Mouse (Mus musculus): ENCODE measurements around the gene Gm10382.
"Not testable (repeated sequence)": the region's sequence is repeated elsewhere in the genome, so short reads cannot be mapped to it uniquely, and the experiment has no call there.

Gm10382 gene

GRCm38 (mm10) chr5:125393622-125394603 is 4.8 kb downstream of the Gm10382 start:
- DNase-seq (ENCODE audit: low spot score) = peak; percentile 94

GRCm38 (mm10) chr5:125395008-125395407 is 5.9 kb downstream of the Gm10382 start:
- no peak for DNase-seq (ENCODE audit: low spot score)

DNA sequence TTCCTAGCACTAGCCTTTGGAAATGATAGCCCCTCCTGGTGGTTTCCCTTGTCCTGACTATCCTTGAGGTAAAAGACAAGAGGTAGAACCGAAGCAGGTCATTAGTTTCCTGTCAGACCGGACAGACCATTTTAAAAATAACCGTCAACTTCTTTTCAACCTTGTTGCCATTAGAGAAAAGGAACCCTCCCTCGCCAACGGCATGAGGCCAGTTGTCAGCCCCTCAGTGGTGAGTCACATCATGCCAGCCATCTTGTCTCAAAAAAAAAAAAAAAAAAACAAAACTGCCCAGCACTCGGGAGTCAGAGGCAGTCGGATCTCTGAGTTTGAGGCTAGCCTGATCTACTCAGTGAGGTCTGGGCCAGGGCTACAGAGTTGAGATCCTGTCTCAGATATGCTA is 11.8 kb downstream of the Gm10382 start:
- DNase-seq (ENCODE audit: low spot score) = peak; percentile 39

DNA sequence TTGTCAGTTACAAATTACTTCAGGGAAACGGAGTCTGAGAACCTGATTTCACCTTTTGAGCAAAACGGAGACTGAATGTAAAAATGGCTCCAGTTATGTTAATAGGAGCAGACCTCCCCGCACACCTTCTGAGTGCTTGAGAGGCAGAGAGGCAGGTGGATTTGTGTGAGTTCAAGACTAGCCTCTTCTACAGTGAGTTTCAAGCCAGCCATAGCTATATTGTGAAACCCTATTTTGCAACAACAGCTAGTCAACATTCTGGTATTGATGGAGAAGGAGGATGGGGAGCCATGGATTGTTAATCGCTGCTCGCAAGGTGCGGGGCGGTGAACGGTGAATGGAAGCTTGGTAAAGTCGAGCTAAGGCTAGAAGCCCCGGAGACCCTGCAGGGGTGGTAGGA is 13.4 kb downstream of the Gm10382 start:
- DNase-seq (ENCODE audit: low spot score) = no peak

DNA sequence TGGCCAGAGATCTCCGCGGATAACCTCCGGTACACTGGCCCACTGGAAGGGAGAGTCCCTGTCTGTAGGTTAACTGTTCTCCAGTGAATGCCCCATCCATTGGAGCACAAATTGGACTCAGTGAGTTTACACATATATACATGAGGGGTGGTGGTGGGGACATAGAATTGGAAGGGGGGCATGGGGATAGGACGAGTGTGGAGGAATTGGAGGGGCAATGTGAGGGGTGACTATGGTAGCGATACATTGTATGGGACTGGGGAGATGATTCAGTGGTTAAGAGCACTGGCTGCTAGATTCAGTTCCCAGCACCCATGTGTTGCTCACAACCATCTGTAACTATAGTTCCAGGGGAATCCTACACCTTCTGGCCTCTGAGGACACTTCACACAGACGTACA is 13.9 kb downstream of the Gm10382 start:
- no peak for DNase-seq (ENCODE audit: low spot score)

DNA sequence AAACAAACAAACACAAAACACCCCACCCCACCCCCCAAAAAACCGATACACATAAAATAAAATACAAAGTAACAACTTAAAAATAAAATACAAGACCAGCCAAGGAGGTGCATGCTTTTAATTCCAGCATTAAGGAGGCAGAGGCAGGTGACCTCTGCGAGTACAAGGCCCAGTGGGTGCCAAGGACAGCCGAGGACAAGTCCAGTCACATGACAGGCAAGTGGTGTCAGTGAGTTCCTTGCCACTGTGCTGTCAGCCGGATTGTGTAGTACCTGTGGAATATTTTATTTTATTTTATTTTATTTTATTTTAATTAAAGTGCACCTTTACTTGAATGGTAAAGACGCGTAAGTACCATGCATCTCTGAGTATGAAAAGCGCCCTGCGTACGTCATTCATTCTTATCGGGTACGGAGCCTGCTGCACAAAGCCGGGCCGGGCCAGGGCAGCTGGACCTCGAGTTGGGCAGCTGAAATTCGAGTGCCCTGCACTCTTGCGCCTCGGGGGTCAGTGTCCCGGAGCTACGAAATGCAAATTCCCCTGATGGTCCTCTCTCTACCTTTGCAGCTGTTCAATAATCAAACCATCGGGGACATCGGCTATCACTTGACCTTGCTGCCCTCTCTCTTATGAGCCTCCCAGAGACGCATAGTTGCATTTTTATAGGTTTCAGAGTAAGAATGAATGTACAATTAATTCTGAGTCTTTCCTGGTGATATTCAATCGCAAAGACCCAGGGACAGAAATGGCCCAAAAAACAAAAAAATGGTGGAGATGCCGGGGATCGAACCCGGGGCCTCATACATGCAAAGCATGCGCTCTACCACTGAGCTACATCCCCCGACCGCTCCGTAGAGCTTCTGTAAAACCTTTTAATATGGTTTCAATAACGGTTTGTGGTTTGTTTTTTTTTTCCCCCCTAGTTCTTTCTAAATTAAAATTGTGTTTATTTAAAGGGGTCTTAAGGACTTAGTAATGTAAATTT is 14.7 kb downstream of the Gm10382 start:
- DNase-seq (ENCODE audit: low spot score) = peak; percentile 88

GRCm38 (mm10) chr5:125404536-125404902 is 15.4 kb downstream of the Gm10382 start:
- peak; percentile 59 for DNase-seq (ENCODE audit: low spot score)

DNA sequence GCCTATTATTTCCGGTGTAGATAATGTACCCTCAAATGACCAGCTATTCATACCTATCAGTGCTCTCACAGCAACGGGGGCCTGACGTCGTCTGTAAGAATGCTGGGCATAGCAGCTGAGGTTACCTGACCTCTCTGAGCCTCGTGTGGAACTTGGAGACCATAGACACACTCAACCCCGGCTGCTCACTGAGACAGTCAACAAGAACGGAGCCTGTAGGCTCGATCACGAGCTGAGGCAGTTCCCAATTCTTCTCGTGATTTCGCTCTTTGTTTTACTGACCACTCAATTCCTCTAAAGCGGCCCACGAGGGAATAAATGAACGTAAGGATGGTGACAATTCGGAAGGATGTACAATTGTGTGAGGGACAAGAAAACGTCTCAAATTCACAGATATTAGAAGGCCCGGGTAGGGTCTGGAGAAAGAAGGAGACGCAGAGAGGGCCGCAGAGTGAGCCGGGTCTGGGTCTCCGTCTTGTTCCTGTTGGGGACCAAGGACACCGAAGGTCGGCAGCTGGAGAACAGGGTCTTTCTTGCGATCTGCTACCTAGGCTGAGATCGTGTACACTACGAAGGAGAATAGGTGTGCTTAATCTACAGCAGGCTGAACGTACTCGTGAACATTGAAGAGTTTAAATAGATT is 15.9 kb downstream of the Gm10382 start:
- peak; percentile 87 for DNase-seq (ENCODE audit: low spot score)

DNA sequence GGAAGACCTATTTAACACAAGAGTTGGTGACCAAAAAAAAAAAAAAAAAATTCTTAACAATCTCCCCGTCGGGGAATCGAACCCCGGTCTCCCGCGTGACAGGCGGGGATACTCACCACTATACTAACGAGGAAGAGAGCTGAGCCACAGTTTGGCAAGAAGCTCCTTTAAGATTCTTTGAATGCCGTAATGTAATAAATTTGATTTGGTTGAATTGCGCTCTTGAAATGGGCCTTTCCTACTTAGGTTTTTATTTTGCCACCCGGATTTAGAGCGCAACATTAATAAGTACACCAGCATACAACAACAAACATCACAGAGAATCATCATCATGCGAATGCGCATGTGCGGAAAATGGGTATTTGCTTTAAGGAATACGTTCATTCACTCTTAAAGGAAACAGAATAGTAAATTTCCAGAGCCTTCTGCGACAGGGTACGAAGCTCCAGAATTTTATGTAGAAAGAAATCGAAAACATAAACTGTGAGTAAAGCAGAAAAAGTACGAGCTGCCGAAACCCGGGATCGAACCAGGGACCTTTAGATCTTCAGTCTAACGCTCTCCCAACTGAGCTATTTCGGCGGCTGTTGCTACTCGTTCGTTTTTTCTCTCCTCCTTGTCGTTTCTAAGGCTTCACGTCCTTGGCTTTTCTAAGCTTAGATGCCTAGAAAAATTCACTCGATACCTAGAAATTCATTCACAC is 16.6 kb downstream of the Gm10382 start:
- DNase-seq (ENCODE audit: low spot score) = peak; percentile 93

DNA sequence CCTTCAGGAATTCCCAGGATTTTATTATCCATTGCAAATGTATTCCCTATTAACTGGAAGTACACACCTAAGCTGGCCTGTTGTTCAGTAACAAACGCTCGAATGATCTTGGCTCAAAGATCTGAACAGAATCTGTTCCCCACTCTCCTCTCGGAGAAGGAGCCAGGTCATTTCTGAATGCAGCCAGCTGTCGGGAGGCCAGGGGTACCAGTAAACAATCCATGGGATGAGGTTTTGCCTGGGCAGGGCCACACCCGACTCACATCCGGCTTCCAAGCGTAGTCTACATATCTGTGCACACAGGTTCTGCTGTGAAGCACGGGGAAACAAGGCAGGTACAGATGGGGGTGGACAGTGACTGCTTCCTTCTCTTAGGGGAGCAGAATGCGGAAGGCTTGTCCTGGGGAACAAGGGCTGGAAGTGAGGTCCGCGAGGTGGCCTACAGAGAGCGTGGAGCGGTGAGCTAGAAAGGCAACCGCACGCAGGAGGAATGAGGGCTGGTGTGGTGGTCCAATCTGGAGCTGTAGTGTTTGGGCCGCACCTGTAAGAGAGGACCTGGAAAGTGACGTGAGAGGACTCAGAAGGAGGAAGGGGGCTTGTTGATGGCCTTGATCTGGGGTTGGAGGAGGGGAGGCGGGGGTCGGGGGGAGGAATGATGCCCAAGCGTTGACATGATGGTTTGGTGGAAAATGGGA is 17.3 kb downstream of the Gm10382 start:
- DNase-seq (ENCODE audit: low spot score) = peak; percentile 64

- DNase-seq (ENCODE audit: low spot score) = peak; percentile 69
These were observed 18.1 kb downstream of the Gm10382 start for GRCm38 (mm10) chr5:125407020-125407830.

DNA sequence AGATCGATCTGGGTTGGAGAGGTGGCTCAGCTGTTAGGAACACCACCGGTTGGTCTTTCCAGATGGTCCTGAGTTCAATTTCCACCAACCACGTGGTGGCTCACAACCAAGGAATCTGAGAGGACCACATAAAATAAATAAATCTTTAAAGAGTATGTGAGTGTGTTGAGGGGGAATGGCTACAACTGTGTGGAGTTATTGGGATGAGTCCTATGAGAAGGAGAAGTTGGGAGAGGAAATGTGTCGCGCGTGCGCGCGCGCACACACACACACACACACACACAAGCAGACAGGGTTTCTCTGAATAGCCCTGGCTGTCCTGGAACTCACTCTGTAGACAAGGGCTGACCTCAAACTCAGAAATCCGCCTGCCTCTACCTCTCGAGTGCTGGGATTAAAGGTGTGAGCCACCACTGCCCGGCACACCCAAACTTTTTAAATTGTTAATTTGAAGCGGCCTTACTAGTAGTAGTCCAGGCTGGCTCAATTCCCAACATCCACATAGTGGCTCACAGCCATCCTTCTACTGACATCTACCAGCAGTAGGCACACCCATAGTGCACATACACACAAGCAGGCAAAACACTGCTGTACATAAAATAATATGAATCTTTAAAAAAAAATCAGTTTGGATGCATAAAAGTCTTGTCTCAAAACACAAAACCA is 18.9 kb downstream of the Gm10382 start:
- DNase-seq (ENCODE audit: low spot score) = peak; percentile 56

GRCm38 (mm10) chr5:125408842-125409241 is 19.7 kb downstream of the Gm10382 start:
- peak; percentile 94 for DNase-seq (ENCODE audit: low spot score)

- peak; percentile 83 for DNase-seq (ENCODE audit: low spot score)
These were observed 20.4 kb downstream of the Gm10382 start for GRCm38 (mm10) chr5:125409348-125410090.

- DNase-seq (ENCODE audit: low spot score) = peak; percentile 43
These were observed 22.9 kb downstream of the Gm10382 start for GRCm38 (mm10) chr5:125411972-125412530.

GRCm38 (mm10) chr5:125412536-125412935 is 23.4 kb downstream of the Gm10382 start:
- DNase-seq (ENCODE audit: low spot score) = not testable (repeated sequence)

DNA sequence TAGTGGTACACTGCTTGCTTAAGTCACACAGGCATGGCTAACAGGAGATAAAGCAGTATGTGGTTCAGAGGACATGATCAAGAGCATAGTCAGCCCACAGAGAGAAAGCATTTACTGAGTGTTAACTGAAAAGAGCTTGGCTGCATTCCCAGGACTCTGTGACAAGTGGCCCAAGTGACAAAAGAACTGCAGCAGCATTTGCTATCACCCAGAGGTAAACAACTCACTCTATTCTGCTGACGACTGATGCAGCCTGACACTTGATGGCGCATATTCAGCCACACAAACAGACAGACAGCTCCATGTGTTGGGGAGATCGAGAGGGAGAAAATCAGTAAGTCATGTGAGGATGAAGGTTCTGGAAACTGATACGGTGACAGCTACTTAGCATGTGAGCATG is 24.6 kb downstream of the Gm10382 start:
- DNase-seq (ENCODE audit: low spot score) = no peak

DNA sequence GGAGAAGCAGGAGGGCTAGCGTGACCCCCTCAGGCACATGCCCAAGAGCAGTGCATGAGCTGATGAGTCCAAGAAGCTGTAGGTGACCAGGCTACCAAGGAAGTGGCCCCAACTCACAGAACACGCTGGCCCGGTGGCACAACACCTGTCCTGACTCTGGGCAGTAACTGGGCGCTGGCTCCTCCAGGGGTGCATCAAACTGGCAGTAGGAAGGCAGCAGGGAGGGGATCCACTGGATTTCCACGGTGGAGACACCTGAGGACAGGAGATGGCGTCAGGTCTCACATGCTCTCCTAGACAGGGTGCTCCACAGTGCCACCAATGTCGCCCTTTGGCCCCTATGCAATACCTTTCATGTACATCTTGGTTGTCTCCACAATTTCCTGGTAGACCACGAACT is 27.1 kb downstream of the Gm10382 start:
- DNase-seq (ENCODE audit: low spot score) = no peak

Measured in MN1 (cell line).